Mouse (Mus musculus) spleen, adult 2 months (tissue): Measurements from ENCODE around the gene Fbxl17. TPM values are rescaled to one million over a fixed set of nuclear protein-coding genes. Genes with fewer than 3 reads are reported as not detected.
A peak's percentile ranks its signal among the peaks of the same experiment; 100 is the strongest.

Experiments used
- DNase-seq, 2 experiments: peaks; one replicate each; pipeline versions ENCODE4 v3.0.0 to v3.0.0-alpha.2; 2012 to 2021; ENCODE audit warnings: low spot score in 2 of 2, low read depth in 1 of 2
- H3K27ac ChIP-seq: fragments of 200-500 bp; 2 replicates; pipeline ENCODE4 v1.5.1; 2012; ENCODE audit warnings: low read length, inconsistent platforms; ENCODE audit not compliant: insufficient read depth
- H3K27me3 ChIP-seq: fragments of 200-500 bp; 2 replicates; pipeline ENCODE4 v1.6.1; 2012; ENCODE audit warnings: mild to moderate bottlenecking, moderate library complexity, low read length, inconsistent platforms; ENCODE audit not compliant: control insufficient read depth, insufficient read depth
- H3K36me3 ChIP-seq: fragments of 200-500 bp; 2 replicates; pipeline ENCODE4 v1.6.1; 2012; ENCODE audit warnings: mild to moderate bottlenecking, low read length, inconsistent platforms; ENCODE audit not compliant: control insufficient read depth, insufficient read depth
- H3K4me1 ChIP-seq: fragments of 200-500 bp; 2 replicates; pipeline ENCODE4 v1.6.1; 2011; ENCODE audit warnings: inconsistent platforms; ENCODE audit not compliant: control insufficient read depth, insufficient read depth, insufficient read length
- H3K4me3 ChIP-seq: fragments of 200-500 bp; 2 replicates; pipeline ENCODE4 v1.5.1; 2011; ENCODE audit warnings: mild to moderate bottlenecking, inconsistent platforms; ENCODE audit not compliant: insufficient read depth, insufficient read length; ENCODE audit errors: extremely low read depth
- CTCF ChIP-seq: fragments of 200-500 bp; IDR thresholded peaks from 2 replicates; pipeline ENCODE4 v1.5.1; 2011; ENCODE audit warnings: mild to moderate bottlenecking, inconsistent platforms; ENCODE audit not compliant: insufficient read depth, insufficient read length, insufficient replicate concordance; ENCODE audit errors: extremely low read depth
- POLR2A ChIP-seq: fragments of 200-500 bp; IDR thresholded peaks from 2 replicates; pipeline ENCODE4 v1.6.1; 2011; ENCODE audit warnings: low read depth, low read length, inconsistent platforms
- WGBS: fragments of 180-500 bp; shearing (Covaris S2); methylation state at CpG from one replicate; pipeline ENCODE4 v1.1.7; 2018; 5-methylcytosine and 5-hydroxymethylcytosine counted together
- polyA plus RNA-seq: library from polyadenylated mRNA; depleted of rRNA; stranded (reverse); fragments of >200 nt; gene quantifications from 2 replicates; pipeline ENCODE4 v1.2.3, GENCODE M21; 2012

Gene Fbxl17
- polyA plus RNA-seq, 1 experiment = 4.7 TPM

DNA sequence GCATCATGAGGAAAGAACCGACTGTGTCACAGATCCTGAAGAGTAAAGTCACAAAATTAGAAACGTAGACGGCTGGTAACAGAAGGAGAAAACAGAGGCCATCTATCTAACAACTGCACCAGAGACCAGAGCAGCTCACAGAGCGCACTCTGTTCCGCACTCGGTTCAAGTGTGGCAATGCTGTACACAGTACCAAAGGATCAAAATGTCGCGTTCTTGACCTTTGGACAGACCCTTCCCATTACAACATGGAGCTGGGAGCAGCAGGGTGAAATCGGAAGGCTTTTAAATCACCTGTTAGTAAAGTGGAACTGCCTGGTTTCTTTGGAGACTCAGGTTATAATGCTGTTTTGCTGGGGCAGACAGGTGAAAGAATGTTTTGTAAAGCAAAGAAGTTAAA, 138.1 kb downstream of the Fbxl17 start:
- H3K4me1 ChIP-seq = no peaks in the 10 kb centered on the region
- WGBS = 97% methylated on average over 9 of the region's 9 CpGs
- TF ChIP-seq POLR2A (no peak), CTCF (no peak)
- no peaks in the 10 kb centered on the region for H3K36me3 ChIP-seq
- no peak overlapping the region for H3K4me3 ChIP-seq
- H3K27me3 ChIP-seq = no peaks in the 10 kb centered on the region
- H3K27ac ChIP-seq = no peak overlapping the region
- no peak for DNase-seq

DNA sequence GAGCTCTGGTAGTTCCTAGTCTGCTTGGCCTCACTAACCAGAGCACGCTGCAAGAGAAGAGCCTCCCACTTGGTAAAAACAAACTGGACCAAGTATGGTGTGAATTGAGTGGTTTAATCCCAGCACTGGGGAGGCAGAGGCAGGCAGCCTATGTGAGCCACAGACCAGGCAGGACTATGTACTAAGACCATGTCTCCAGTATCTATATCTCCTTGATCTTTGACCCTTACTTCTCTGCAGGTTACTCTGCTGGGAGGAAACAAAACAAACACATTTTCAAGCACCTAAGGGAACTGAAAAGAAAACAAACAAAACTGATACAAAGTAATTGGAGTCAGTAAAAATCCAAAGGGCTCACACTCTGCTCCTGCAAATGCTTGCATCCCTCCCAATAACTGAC, 141.0 kb downstream of the Fbxl17 start:
- no peaks in the 10 kb centered on the region for H3K36me3 ChIP-seq
- no peaks in the 10 kb centered on the region for H3K4me1 ChIP-seq
- no peak overlapping the region for H3K27ac ChIP-seq
- no peak overlapping the region for H3K4me3 ChIP-seq
- DNase-seq = no peak
- 93% methylated on average over 1 of the region's 1 CpGs for WGBS
- no peaks in the 10 kb centered on the region for H3K27me3 ChIP-seq
- TF ChIP-seq CTCF (no peak), POLR2A (no peak)

DNA sequence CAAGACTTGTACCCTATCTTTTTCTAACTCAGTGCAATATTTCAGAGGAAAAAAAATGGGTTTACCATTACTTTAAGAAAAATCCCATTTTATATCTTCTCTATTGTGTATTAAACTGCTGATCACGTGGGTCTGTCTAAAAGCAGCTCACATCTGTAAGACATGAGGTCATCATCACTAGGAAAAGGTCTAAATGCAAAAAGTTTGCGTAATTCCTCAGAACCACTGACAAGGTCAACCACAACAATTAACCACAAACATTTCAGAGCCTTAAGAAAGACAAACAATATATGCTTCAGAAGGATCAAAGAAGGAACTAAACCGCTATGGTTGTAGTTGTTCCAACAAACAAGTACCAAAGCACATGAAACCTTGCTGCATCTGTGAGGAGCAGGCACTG, 143.6 kb downstream of the Fbxl17 start:
- no peaks in the 10 kb centered on the region for H3K36me3 ChIP-seq
- H3K4me1 ChIP-seq = no peaks in the 10 kb centered on the region
- no peak overlapping the region for H3K4me3 ChIP-seq
- 66% methylated on average over 3 of the region's 3 CpGs for WGBS
- DNase-seq = peak in 1 of 2 experiments; percentile 11
- no peaks in the 10 kb centered on the region for H3K27me3 ChIP-seq
- no peak overlapping the region for H3K27ac ChIP-seq
- TF ChIP-seq POLR2A (no peak), CTCF (no peak)

DNA sequence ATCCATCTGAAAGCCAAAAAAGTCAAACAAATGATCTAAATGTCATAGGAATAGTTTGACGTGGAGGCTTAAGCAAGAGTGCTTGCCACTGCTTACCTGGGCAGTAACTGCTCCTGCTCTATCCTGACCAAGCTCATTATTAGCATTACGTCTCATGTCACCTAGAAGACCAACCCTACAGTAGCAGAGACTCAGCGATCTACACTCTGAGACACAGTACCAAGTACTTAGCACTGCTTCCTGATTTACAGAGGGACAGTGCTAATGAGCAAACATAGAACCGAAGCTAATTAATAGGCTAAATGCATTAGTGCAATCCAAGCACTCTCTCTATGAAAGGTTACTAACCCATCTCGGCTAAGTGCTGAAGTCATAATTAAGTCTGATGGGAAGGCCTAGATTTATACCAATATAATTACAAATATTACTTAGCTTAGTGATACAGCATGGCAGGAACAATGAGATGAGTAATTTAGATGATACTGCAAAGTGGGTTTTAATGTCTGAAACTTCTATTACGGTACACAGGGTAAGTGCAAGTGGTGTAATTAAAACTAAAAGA, 147.1 kb downstream of the Fbxl17 start:
- H3K36me3 ChIP-seq = no peaks in the 10 kb centered on the region
- DNase-seq = no peak
- TF ChIP-seq POLR2A (no peak), CTCF (no peak)
- H3K27me3 ChIP-seq = no peaks in the 10 kb centered on the region
- 97% methylated on average over 6 of the region's 6 CpGs for WGBS
- H3K4me3 ChIP-seq = no peak overlapping the region
- H3K4me1 ChIP-seq = no peaks in the 10 kb centered on the region
- no peak overlapping the region for H3K27ac ChIP-seq

DNA sequence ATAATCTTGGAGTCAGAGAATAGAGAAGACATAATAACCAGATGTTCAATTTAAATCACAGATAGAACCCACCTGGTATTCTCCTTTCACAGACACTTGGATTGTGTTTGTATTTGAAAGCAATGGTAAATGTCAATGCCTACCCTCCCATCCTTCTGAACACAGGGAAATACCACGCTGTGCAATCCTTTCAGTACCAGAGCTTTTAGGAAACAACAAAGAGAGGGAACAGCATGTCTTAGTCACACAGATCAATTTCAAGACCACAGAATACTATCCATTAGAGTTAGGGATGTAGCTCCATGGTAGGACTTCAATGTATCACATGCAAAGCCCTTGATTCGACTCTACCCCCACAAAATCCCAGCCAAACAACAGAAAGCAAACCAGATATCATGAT, 148.1 kb downstream of the Fbxl17 start:
- H3K27me3 ChIP-seq = no peaks in the 10 kb centered on the region
- no peak overlapping the region for H3K4me3 ChIP-seq
- DNase-seq = no peak
- H3K27ac ChIP-seq = no peak overlapping the region
- H3K4me1 ChIP-seq = no peaks in the 10 kb centered on the region
- TF ChIP-seq CTCF (no peak), POLR2A (no peak)
- 92% methylated on average over 2 of the region's 2 CpGs for WGBS
- no peaks in the 10 kb centered on the region for H3K36me3 ChIP-seq

DNA sequence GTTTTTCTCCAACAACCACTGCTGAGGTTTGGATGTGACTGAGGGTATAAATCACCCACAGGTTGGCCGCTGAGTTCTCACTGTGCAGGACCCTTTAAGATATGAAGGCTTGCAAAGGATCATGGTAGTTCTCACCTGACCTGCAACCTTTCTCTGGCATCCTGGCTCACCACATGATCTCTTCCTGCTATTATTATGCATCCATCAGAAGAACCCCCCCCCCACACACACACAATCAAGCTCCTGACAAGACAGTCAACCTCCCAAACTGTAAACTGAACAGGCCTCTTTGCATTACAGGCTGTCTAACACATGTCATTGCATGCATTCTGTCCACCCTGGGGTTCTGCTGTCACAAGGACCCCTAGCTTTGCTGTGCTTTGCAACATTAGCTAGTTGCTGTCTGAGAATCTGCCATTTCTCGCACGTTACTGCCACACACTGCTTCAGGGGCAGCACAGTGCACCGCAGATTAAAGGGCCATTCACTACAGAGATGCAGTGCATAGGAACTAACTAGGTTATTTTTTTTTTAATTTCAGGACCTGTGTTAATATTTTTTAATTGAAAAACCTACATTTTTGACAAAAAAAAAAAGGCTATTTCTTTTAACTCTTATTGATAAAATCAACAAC, 148.8 kb downstream of the Fbxl17 start:
- no peak for DNase-seq
- no peak overlapping the region for H3K4me3 ChIP-seq
- no peaks in the 10 kb centered on the region for H3K27me3 ChIP-seq
- H3K4me1 ChIP-seq = no peaks in the 10 kb centered on the region
- WGBS = 94% methylated on average over 4 of the region's 4 CpGs
- TF ChIP-seq CTCF (no peak), POLR2A (no peak)
- no peak overlapping the region for H3K27ac ChIP-seq
- H3K36me3 ChIP-seq = no peaks in the 10 kb centered on the region

DNA sequence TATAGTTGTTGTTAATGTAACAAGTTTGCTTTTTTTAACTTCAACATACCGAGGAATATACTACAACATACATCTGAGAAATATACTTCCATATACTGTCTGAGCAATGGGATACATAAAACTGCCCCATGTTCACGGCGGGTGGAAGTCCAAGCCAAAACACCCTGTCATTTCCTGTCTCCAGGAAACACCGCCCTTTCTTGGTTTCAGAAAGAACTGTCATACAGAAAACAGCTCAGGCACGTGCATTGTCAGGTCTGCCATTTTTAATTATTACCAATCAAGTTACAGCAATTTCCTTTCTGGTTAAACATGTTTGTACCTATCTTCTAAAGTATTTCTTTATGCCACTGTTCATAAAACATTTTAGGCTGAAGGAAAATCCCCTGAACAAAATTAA, 155.7 kb downstream of the Fbxl17 start:
- 65% methylated on average over 5 of the region's 5 CpGs for WGBS
- no peak for TF ChIP-seq POLR2A
- TF ChIP-seq CTCF = no peak
- H3K27me3 ChIP-seq = no peaks in the 10 kb centered on the region
- H3K4me1 ChIP-seq = no peaks in the 10 kb centered on the region
- no peak overlapping the region for H3K27ac ChIP-seq
- no peak for DNase-seq
- H3K36me3 ChIP-seq = no peaks in the 10 kb centered on the region
- no peak overlapping the region for H3K4me3 ChIP-seq
